Mouse (Mus musculus): ENCODE measurements around the gene Me1.

Gene Me1

GRCm38 (mm10) chr9:86708921-86709320, 13.2 kb upstream of the Me1 start:
- no peak for DNase-seq (ENCODE audit: low read depth, low spot score)

GRCm38 (mm10) chr9:86707431-86707830, 11.7 kb upstream of the Me1 start:
- DNase-seq (ENCODE audit: low read depth, low spot score) = no peak

GRCm38 (mm10) chr9:86701844-86702243, 6.1 kb upstream of the Me1 start:
- DNase-seq (ENCODE audit: low read depth, low spot score) = no peak

GRCm38 (mm10) chr9:86701264-86701663, 5.5 kb upstream of the Me1 start:
- no peak for DNase-seq (ENCODE audit: low read depth, low spot score)

- DNase-seq (ENCODE audit: low read depth, low spot score) = no peak
Observed at GRCm38 (mm10) chr9:86695199-86695817, 445 bp downstream of the Me1 start.

- no peak for DNase-seq (ENCODE audit: low read depth, low spot score)
Observed at GRCm38 (mm10) chr9:86694644-86695043, 1.1 kb downstream of the Me1 start.

- DNase-seq (ENCODE audit: low read depth, low spot score) = no peak
Observed at GRCm38 (mm10) chr9:86693935-86694334, 1.8 kb downstream of the Me1 start.

GRCm38 (mm10) chr9:86692676-86693075, 3.1 kb downstream of the Me1 start:
- DNase-seq (ENCODE audit: low read depth, low spot score) = no peak

- DNase-seq (ENCODE audit: low read depth, low spot score) = no peak
Observed at GRCm38 (mm10) chr9:86692251-86692650, 3.5 kb downstream of the Me1 start.

- no peak for DNase-seq (ENCODE audit: low read depth, low spot score)
Observed at GRCm38 (mm10) chr9:86691101-86691500, 4.7 kb downstream of the Me1 start.

- DNase-seq (ENCODE audit: low read depth, low spot score) = no peak
Observed at GRCm38 (mm10) chr9:86683713-86684209, 12.0 kb downstream of the Me1 start.

GRCm38 (mm10) chr9:86682844-86683243, 12.9 kb downstream of the Me1 start:
- DNase-seq (ENCODE audit: low read depth, low spot score) = no peak

- no peak for DNase-seq (ENCODE audit: low read depth, low spot score)
Observed at GRCm38 (mm10) chr9:86682278-86682677, 13.5 kb downstream of the Me1 start.

- no peak for DNase-seq (ENCODE audit: low read depth, low spot score)
Observed at GRCm38 (mm10) chr9:86680431-86680830, 15.3 kb downstream of the Me1 start.

GRCm38 (mm10) chr9:86679843-86680417, 15.8 kb downstream of the Me1 start:
- no peak for DNase-seq (ENCODE audit: low read depth, low spot score)

- no peak for DNase-seq (ENCODE audit: low read depth, low spot score)
Observed at GRCm38 (mm10) chr9:86676246-86676645, 19.5 kb downstream of the Me1 start.

GRCm38 (mm10) chr9:86675426-86675825, 20.3 kb downstream of the Me1 start:
- no peak for DNase-seq (ENCODE audit: low read depth, low spot score)

GRCm38 (mm10) chr9:86672907-86673472, 22.8 kb downstream of the Me1 start:
- DNase-seq (ENCODE audit: low read depth, low spot score) = no peak

GRCm38 (mm10) chr9:86668590-86669252, 27.0 kb downstream of the Me1 start:
- no peak for DNase-seq (ENCODE audit: low read depth, low spot score)

- no peak for DNase-seq (ENCODE audit: low read depth, low spot score)
Observed at GRCm38 (mm10) chr9:86667138-86667750, 28.5 kb downstream of the Me1 start.

GRCm38 (mm10) chr9:86661679-86662078, 34.1 kb downstream of the Me1 start:
- DNase-seq (ENCODE audit: low read depth, low spot score) = peak; percentile 34

GRCm38 (mm10) chr9:86661266-86661665, 34.5 kb downstream of the Me1 start:
- no peak for DNase-seq (ENCODE audit: low read depth, low spot score)

All from WW6 (cell line).